Mouse (Mus musculus): Measurements from ENCODE around the gene Pmpca.

Pmpca gene

GRCm38 (mm10) chr2:26389154-26389690 is at the start of gene Pmpca, which contains the start of gene Entr1:
Gene Pmpca (plus strand): TSS chr2:26389339.
Gene Entr1 (minus strand): TSS chr2:26389316.
- peak; percentile 80 for DNase-seq

- DNase-seq: no peak
These were observed 47.6 kb upstream of the Pmpca start for GRCm38 (mm10) chr2:26341510-26341981.

GRCm38 (mm10) chr2:26342044-26342443 is 47.1 kb upstream of the Pmpca start:
- DNase-seq: peak; percentile 85

- no peak for DNase-seq
These were observed 46.3 kb upstream of the Pmpca start for GRCm38 (mm10) chr2:26342609-26343490.

- DNase-seq: peak; percentile 27
These were observed 40.9 kb upstream of the Pmpca start for GRCm38 (mm10) chr2:26348241-26348640.

- peak; percentile 93 for DNase-seq
These were observed 37.5 kb upstream of the Pmpca start, which contains the start of gene Dnlz for GRCm38 (mm10) chr2:26351358-26352290. Gene Dnlz (minus strand): TSS chr2:26352110.

- DNase-seq: peak; percentile 73
These were observed 36.7 kb upstream of the Pmpca start for GRCm38 (mm10) chr2:26352291-26352910.

- peak; percentile 70 for DNase-seq
These were observed 35.8 kb upstream of the Pmpca start for GRCm38 (mm10) chr2:26353066-26353980.

- peak; percentile 33 for DNase-seq
These were observed 34.7 kb upstream of the Pmpca start for GRCm38 (mm10) chr2:26354401-26354800.

- no peak for DNase-seq
These were observed 32.9 kb upstream of the Pmpca start for GRCm38 (mm10) chr2:26356231-26356630.

- peak; percentile 21 for DNase-seq
These were observed 32.5 kb upstream of the Pmpca start for GRCm38 (mm10) chr2:26356678-26357077.

- DNase-seq: no peak
These were observed 31.7 kb upstream of the Pmpca start for GRCm38 (mm10) chr2:26357484-26357883.

GRCm38 (mm10) chr2:26358667-26359320 is 30.3 kb upstream of the Pmpca start:
- peak; percentile 48 for DNase-seq

- peak; percentile 36 for DNase-seq
These were observed 29.2 kb upstream of the Pmpca start for GRCm38 (mm10) chr2:26359983-26360382.

GRCm38 (mm10) chr2:26360772-26361171 is 28.4 kb upstream of the Pmpca start, which contains the start of gene Card9:
Gene Card9 (minus strand): TSS chr2:26360918.
- DNase-seq: no peak

- DNase-seq: no peak
These were observed 26.1 kb upstream of the Pmpca start for GRCm38 (mm10) chr2:26362991-26363390.

- DNase-seq: no peak
These were observed 25.7 kb upstream of the Pmpca start for GRCm38 (mm10) chr2:26363481-26363880.

- DNase-seq: peak; percentile 75
These were observed 24.2 kb upstream of the Pmpca start for GRCm38 (mm10) chr2:26364738-26365465.

GRCm38 (mm10) chr2:26367911-26368310 is 21.2 kb upstream of the Pmpca start:
- no peak for DNase-seq

GRCm38 (mm10) chr2:26368572-26368971 is 20.6 kb upstream of the Pmpca start:
- DNase-seq: no peak
